Mouse (Mus musculus): Measurements from ENCODE around the gene Magel2. TPM values are rescaled to one million over a fixed set of nuclear protein-coding genes. Genes with fewer than 3 reads are reported as not detected.

Magel2 gene
- polyA plus RNA-seq, 1 experiment from 2014 or later = 3.6 TPM

DNA sequence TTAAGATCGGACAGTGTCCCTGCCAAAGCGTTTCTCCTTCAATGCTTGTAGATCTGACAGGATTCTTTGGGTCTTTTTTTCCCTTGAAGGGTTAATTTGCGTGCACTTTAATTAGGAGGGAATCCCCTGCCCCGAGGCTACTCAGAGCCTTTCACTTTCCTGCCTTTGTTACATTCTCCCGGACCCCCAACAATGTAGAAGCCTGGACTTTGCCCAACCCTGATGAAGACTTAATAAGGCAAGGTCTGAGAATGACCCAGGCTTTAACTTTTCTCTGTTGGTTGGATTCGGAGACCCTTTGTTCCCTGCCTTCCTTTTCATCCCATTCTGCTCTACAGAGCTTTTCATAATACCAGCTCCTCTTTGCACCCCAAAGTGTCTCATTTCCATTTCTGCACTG, 43.8 kb downstream of the Magel2 start:
- H3K27ac ChIP-seq = no peak overlapping the region
- no peak overlapping the region for H3K9ac ChIP-seq (replicated peaks)
- peak overlapping the region; percentile 45 for H3K4me2 ChIP-seq
- peak overlapping the region; percentile 68 for H3K4me3 ChIP-seq (replicated peaks)
- no peak for ATAC-seq (ENCODE audit: insufficient number of reproducible peaks, insufficient read depth, low FRiP score, low TSS enrichment, low read depth)
- H3K9me3 ChIP-seq = peaks cover 13% of the 10 kb centered on the region; the same call in 1 of the 2 replicates
- no peaks in the 10 kb centered on the region for H3K36me3 ChIP-seq
- 82% methylated on average over 6 of the region's 6 CpGs for WGBS
- peaks cover 10% of the 10 kb centered on the region for H3K4me1 ChIP-seq (replicated peaks)
- H3K27me3 ChIP-seq = 0 out of 2 replicates have a peak, but pooled peaks cover 4% of the 10 kb centered on the region

DNA sequence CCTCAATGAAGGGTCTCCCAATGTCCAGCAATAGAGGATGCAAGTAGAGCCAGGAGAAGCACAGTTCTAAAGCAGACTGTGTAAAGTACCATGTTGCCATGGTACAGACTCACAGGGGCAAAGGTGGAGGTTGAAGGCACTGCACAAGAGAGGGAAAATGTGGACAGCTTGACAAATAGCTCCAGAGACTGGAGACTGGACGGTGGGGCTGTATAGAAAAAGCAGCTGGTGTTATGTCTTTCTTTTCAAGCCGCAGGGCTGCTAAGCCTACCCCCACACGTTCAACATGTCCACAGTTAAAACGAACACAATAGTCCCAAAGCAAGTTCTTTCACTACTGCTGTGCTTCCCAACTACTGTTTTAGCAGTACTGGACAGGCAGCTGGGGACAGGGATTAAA, 46.4 kb downstream of the Magel2 start:
- WGBS = 51% methylated on average over 4 of the region's 4 CpGs
- Histone ChIP-seq H3K27me3 (0 out of 2 replicates have a peak, but pooled peaks cover 4% of the 10 kb centered on the region), H3K4me1 (replicated peaks) (peaks cover 8% of the 10 kb centered on the region), H3K9me3 (peaks cover 13% of the 10 kb centered on the region; the same call in 1 of the 2 replicates), H3K9ac (replicated peaks) (no peak overlapping the region), H3K4me2 (no peak overlapping the region), H3K27ac (no peak overlapping the region), H3K4me3 (replicated peaks) (no peak overlapping the region), H3K36me3 (no peaks in the 10 kb centered on the region)
- no peak for ATAC-seq (ENCODE audit: insufficient number of reproducible peaks, insufficient read depth, low FRiP score, low TSS enrichment, low read depth)

DNA sequence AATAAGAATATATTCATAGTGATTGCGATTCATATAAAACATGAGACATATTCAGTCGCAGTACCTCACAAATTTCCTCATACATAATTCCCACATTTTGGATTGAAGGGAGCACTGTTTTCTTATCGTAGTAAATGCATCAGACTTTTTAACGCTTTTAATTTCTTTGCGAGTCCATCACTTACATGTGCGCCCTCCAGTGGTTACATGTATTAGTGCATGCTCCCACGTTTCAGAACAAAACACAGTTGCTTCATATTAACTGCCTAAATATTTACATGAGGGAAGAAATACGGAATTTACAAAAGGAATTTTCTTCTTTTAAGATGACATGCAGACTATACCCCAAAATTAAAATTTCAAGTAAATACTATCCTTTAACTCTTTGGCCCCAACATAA, 51.5 kb downstream of the Magel2 start:
- Histone ChIP-seq H3K36me3 (no peaks in the 10 kb centered on the region), H3K27ac (no peak overlapping the region), H3K4me1 (replicated peaks) (no peaks in the 10 kb centered on the region), H3K9ac (replicated peaks) (no peak overlapping the region), H3K4me2 (no peak overlapping the region), H3K27me3 (0 out of 2 replicates have a peak, but pooled peaks cover under 1% of the 10 kb centered on the region), H3K4me3 (replicated peaks) (no peak overlapping the region), H3K9me3 (no peaks in the 10 kb centered on the region)
- ATAC-seq (ENCODE audit: insufficient number of reproducible peaks, insufficient read depth, low FRiP score, low TSS enrichment, low read depth) = no peak
- WGBS = 19% methylated on average over 8 of the region's 8 CpGs

Other genes starting within 250 kb of the Magel2 start
- gene Ndn, start 30.4 kb upstream of the Magel2 start, polyA plus RNA-seq (2016; fragmentation: Nextera tagmentation; extraction: Ambion mirVana) = 86.7 and 90.6 TPM in 2 replicates
- 8.3 and 9.1 TPM in 2 replicates for gene Mkrn3, start 43.1 kb downstream of the Magel2 start, polyA plus RNA-seq (2016; fragmentation: Nextera tagmentation; extraction: Ambion mirVana)
- 48.3 and 49.4 TPM in 2 replicates for gene Peg12, start 87.5 kb downstream of the Magel2 start, polyA plus RNA-seq (2016; fragmentation: Nextera tagmentation; extraction: Ambion mirVana)

All from limb, embryonic 12.5 days (tissue).